Mouse (Mus musculus) MEL (cell line): Measurements from ENCODE around the gene Htr6. TPM values are rescaled to one million over a fixed set of nuclear protein-coding genes. Genes with fewer than 3 reads are reported as not detected.

Source experiments
- DNase-seq: peaks from one replicate; pipeline ENCODE4 v3.0.0; 2011; ENCODE audit warnings: low read depth, low spot score
- H3K27ac ChIP-seq: 2 replicates; pipeline ENCODE4 v1.5.1; 2012; ENCODE audit warnings: low read depth, mild to moderate bottlenecking, control low read depth, low read length, moderate library complexity; ENCODE audit not compliant: control insufficient read depth
- H3K27me3 ChIP-seq, 2 experiments: fragments of 150-350 bp in 1 of 2; sonication (generic) in 1 of 2; 2 replicates each; pipeline ENCODE4 v1.6.1; 2012; ENCODE audit warnings: low read length in 2 of 2, mild to moderate bottlenecking in 2 of 2, improper control_type of control experiment in 1 of 2, moderate library complexity in 1 of 2; ENCODE audit not compliant: insufficient read depth in 2 of 2, control insufficient read depth in 1 of 2
- H3K36me3 ChIP-seq, 2 experiments: 2 replicates each; pipeline ENCODE4 v1.6.1; 2012 to 2014; ENCODE audit warnings: low read length in 2 of 2, improper control_type of control experiment in 1 of 2, inconsistent platforms in 1 of 2, mild to moderate bottlenecking in 1 of 2; ENCODE audit not compliant: insufficient read depth in 2 of 2, control insufficient read depth in 1 of 2
- H3K4me1 ChIP-seq, 2 experiments: fragments of 150-350 bp in 1 of 2; sonication (generic) in 1 of 2; 2 replicates each; pipeline ENCODE4 v1.6.1; 2012; ENCODE audit warnings: low read length in 2 of 2, improper control_type of control experiment in 1 of 2, mild to moderate bottlenecking in 1 of 2; ENCODE audit not compliant: insufficient read depth in 2 of 2, control insufficient read depth in 1 of 2
- H3K4me3 ChIP-seq, 2 experiments: fragments of 150-350 bp in 1 of 2; sonication (generic) in 1 of 2; 2 replicates each; pipeline ENCODE4 v1.5.1; 2012; ENCODE audit warnings: low read depth in 2 of 2, low read length in 2 of 2, mild to moderate bottlenecking in 2 of 2, moderate library complexity in 2 of 2, control low read depth in 1 of 2, improper control_type of control experiment in 1 of 2; ENCODE audit not compliant: control insufficient read depth in 1 of 2, insufficient read depth in 1 of 2
- H3K79me2 ChIP-seq: 2 replicates; pipeline ENCODE4 v1.6.1; 2012; ENCODE audit warnings: mild to moderate bottlenecking, low read length, moderate library complexity; ENCODE audit not compliant: control insufficient read depth, poor library complexity, insufficient read depth
- H3K9ac ChIP-seq: 2 replicates; pipeline ENCODE4 v1.6.1; 2012; ENCODE audit warnings: low read depth, mild to moderate bottlenecking, control low read depth, low read length, moderate library complexity; ENCODE audit not compliant: control insufficient read depth, poor library complexity, severe bottlenecking
- H3K9me3 ChIP-seq: fragments of 150-350 bp; sonication (generic); replicated peaks from 2 replicates; pipeline ENCODE4 v1.6.1; 2012; ENCODE audit warnings: mild to moderate bottlenecking, low read length, improper control_type of control experiment, moderate library complexity; ENCODE audit not compliant: insufficient read depth
- CHD2 ChIP-seq: IDR thresholded peaks from 2 replicates; pipeline ENCODE4 v1.6.1; 2011; ENCODE audit warnings: low read length, improper control_type of control experiment
- CTCF ChIP-seq, 3 experiments: IDR thresholded peaks in 2 of 3; conservative IDR thresholded peaks in 1 of 3; 2 replicates each; pipeline ENCODE4 v1.5.1; 2011 to 2012; ENCODE audit warnings: low read length in 3 of 3, low read depth in 2 of 3, mild to moderate bottlenecking in 2 of 3, improper control_type of control experiment in 1 of 3, inconsistent platforms in 1 of 3, mixed read lengths in 1 of 3, moderate library complexity in 1 of 3; ENCODE audit not compliant: control insufficient read depth in 1 of 3, insufficient read depth in 1 of 3, poor library complexity in 1 of 3, severe bottlenecking in 1 of 3
- E2F4 ChIP-seq: IDR thresholded peaks from 2 replicates; pipeline ENCODE4 v1.6.1; 2011; ENCODE audit warnings: low read depth, low read length, improper control_type of control experiment, borderline replicate concordance
- EP300 ChIP-seq, 2 experiments: IDR thresholded peaks; 2 replicates each; pipeline ENCODE4 v1.6.1; 2011; ENCODE audit warnings: improper control_type of control experiment in 2 of 2, low read length in 2 of 2, low read depth in 1 of 2, mild to moderate bottlenecking in 1 of 2
- ETS1 ChIP-seq: IDR thresholded peaks from 2 replicates; pipeline ENCODE4 v1.6.1; 2012; ENCODE audit warnings: low read depth, mild to moderate bottlenecking, inconsistent platforms, low read length, improper control_type of control experiment, moderate library complexity
- GABPA ChIP-seq: IDR thresholded peaks from 2 replicates; pipeline ENCODE4 v1.6.1; 2012; ENCODE audit warnings: low read depth, mild to moderate bottlenecking, inconsistent platforms, low read length, improper control_type of control experiment, moderate library complexity
- GATA1 ChIP-seq: IDR thresholded peaks from 2 replicates; pipeline ENCODE4 v1.6.1; 2011; ENCODE audit warnings: low read depth, low read length, improper control_type of control experiment
- HCFC1 ChIP-seq: IDR thresholded peaks from 2 replicates; pipeline ENCODE4 v1.6.1; 2012; ENCODE audit warnings: low read depth, mild to moderate bottlenecking, inconsistent platforms, low read length, improper control_type of control experiment, moderate library complexity
- JUND ChIP-seq: IDR thresholded peaks from 2 replicates; pipeline ENCODE4 v1.6.1; 2011; ENCODE audit warnings: low read depth, mild to moderate bottlenecking, improper control_type of control experiment, low read length
- KAT2A ChIP-seq: conservative IDR thresholded peaks from 2 replicates; pipeline ENCODE4 v1.6.1; 2012; ENCODE audit warnings: low read depth, low read length, improper control_type of control experiment, inconsistent platforms
- MAFK ChIP-seq: IDR thresholded peaks from 2 replicates; pipeline ENCODE4 v1.6.1; 2011; ENCODE audit warnings: low read depth, mild to moderate bottlenecking, low read length, improper control_type of control experiment, borderline replicate concordance
- MAX ChIP-seq: IDR thresholded peaks from 2 replicates; pipeline ENCODE4 v1.6.1; 2011; ENCODE audit warnings: low read length, improper control_type of control experiment
- MEF2A ChIP-seq: IDR thresholded peaks from 2 replicates; pipeline ENCODE4 v1.6.1; 2014; ENCODE audit warnings: low read depth, mild to moderate bottlenecking, inconsistent platforms, low read length, improper control_type of control experiment; ENCODE audit not compliant: poor library complexity, insufficient replicate concordance, severe bottlenecking; ENCODE audit errors: extremely low read depth
- MXI1 ChIP-seq: IDR thresholded peaks from 2 replicates; pipeline ENCODE4 v1.6.1; 2011; ENCODE audit warnings: mild to moderate bottlenecking, low read depth, low read length, improper control_type of control experiment
- MYC ChIP-seq: IDR thresholded peaks from 2 replicates; pipeline ENCODE4 v1.6.1; 2011; ENCODE audit warnings: low read depth, mild to moderate bottlenecking, low read length, improper control_type of control experiment, moderate library complexity
- NELFE ChIP-seq: IDR thresholded peaks from 2 replicates; pipeline ENCODE4 v1.6.1; 2011; ENCODE audit warnings: low read depth, low read length, improper control_type of control experiment
- POLR2AphosphoS2 ChIP-seq: IDR thresholded peaks from 2 replicates; pipeline ENCODE4 v1.6.1; 2011; ENCODE audit warnings: low read length, improper control_type of control experiment
- RAD21 ChIP-seq: IDR thresholded peaks from 2 replicates; pipeline ENCODE4 v1.6.1; 2011; ENCODE audit warnings: mild to moderate bottlenecking, low read depth, low read length, improper control_type of control experiment
- SIN3A ChIP-seq: IDR thresholded peaks from 2 replicates; pipeline ENCODE4 v1.6.1; 2012; ENCODE audit warnings: low read length, improper control_type of control experiment, inconsistent platforms
- SMC3 ChIP-seq: IDR thresholded peaks from 2 replicates; pipeline ENCODE4 v1.6.1; 2011; ENCODE audit warnings: low read depth, low read length, improper control_type of control experiment
- TBP ChIP-seq: IDR thresholded peaks from 2 replicates; pipeline ENCODE4 v1.8.0; 2011; ENCODE audit warnings: low read depth, low read length, improper control_type of control experiment
- TCF12 ChIP-seq: IDR thresholded peaks from 2 replicates; pipeline ENCODE4 v1.6.1; 2014; ENCODE audit warnings: low read depth, mild to moderate bottlenecking, inconsistent platforms, low read length, improper control_type of control experiment, moderate library complexity
- UBTF ChIP-seq: IDR thresholded peaks from 2 replicates; pipeline ENCODE4 v1.6.1; 2012; ENCODE audit warnings: low read depth, mild to moderate bottlenecking, inconsistent platforms, low read length, improper control_type of control experiment, moderate library complexity, borderline replicate concordance; ENCODE audit not compliant: insufficient read depth
- USF2 ChIP-seq, 2 experiments: IDR thresholded peaks; 2 replicates each; pipeline ENCODE4 v1.6.1; 2011 to 2012; ENCODE audit warnings: improper control_type of control experiment in 2 of 2, low read length in 2 of 2, borderline replicate concordance in 1 of 2, inconsistent platforms in 1 of 2, low read depth in 1 of 2, mild to moderate bottlenecking in 1 of 2; ENCODE audit not compliant: insufficient read depth in 1 of 2
- ZNF384 ChIP-seq: IDR thresholded peaks from 2 replicates; pipeline ENCODE4 v1.6.1; 2012; ENCODE audit warnings: low read depth, mild to moderate bottlenecking, inconsistent platforms, low read length, improper control_type of control experiment
- polyA plus RNA-seq, 2 experiments: library from polyadenylated mRNA; stranded (reverse) in 1 of 2; unstranded in 1 of 2; fragments of >175 nt in 1 of 2; fragments of >200 nt in 1 of 2; gene quantifications; 2 replicates each; pipeline versions ENCODE4 v1.2.1 to v1.2.4; 2012; ENCODE audit warnings: low replicate concordance in 2 of 2, low read depth in 1 of 2; ENCODE audit not compliant: insufficient read length in 2 of 2, insufficient read depth in 1 of 2, missing spikeins in 1 of 2
- total RNA-seq: library from RNA; depleted of rRNA; stranded (reverse); fragments of 300-350 nt; gene quantifications from 2 replicates; pipeline ENCODE4 v1.2.3, GENCODE M21; 2012

Htr6 gene
- total and polyA plus RNA-seq, 3 experiments, result 0.08 TPM; not detected in 2

- no peak for TF ChIP-seq MXI1
- no peak for TF ChIP-seq E2F4
- no peak for TF ChIP-seq EP300 (IDR thresholded peaks at IDR 0.05; ENCODE audit: low read depth in 1 of 2, low read length in 2 of 2)
- no peak for TF ChIP-seq ETS1
- TF ChIP-seq JUND, result no peak
- TF ChIP-seq RAD21, result no peak
- TF ChIP-seq TCF12, result no peak
- no peak for TF ChIP-seq MYC
- TF ChIP-seq CTCF (IDR thresholded peaks at IDR 0.05 in 2 of 3, conservative IDR thresholded peaks at IDR 0.05 in 1 of 3; ENCODE audit: control insufficient read depth in 1 of 3, insufficient read depth in 1 of 3, low read depth in 2 of 3, low read length in 3 of 3, poor library complexity in 1 of 3, severe bottlenecking in 1 of 3), result no peak
- H3K27me3 ChIP-seq, result no peaks in the 10 kb centered on the region
- no peak overlapping the region for H3K9ac ChIP-seq
- H3K9me3 ChIP-seq, result no peaks in the 10 kb centered on the region
- H3K79me2 ChIP-seq, result no peaks in the 10 kb centered on the region
- no peaks in the 10 kb centered on the region for H3K36me3 ChIP-seq
- no peak overlapping the region for H3K4me3 ChIP-seq
- H3K27ac ChIP-seq, result no peak overlapping the region
- DNase-seq, result no peak
- no peaks in the 10 kb centered on the region for H3K4me1 ChIP-seq
Observed at GRCm38 (mm10) chr4:139074060-139074459, 1.3 kb downstream of the Htr6 start.

DNA sequence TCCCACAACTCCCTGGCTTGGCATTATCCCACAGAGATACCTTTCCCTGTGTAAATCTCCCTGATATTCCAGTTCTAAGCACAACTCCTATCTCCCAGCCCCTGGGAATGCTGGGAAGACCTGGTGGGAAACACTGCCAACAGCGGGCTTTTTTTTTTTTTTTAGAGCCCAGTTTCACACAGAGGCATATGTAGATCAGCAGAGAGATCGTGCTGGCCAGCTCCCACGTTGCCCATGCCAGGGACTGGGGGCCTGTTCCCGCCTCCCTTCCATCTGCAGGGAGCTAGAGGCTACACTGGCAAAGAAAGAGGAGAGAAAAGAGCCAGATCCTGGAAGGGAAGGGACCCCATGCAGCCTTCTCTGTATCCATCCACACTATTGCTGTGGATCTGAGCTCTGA is 7.1 kb downstream of the Htr6 start:
- TF ChIP-seq SMC3, result no peak
- 0 out of 2 replicates have a peak, but pooled peaks have one; percentile 8 for TF ChIP-seq ZNF384
- no peaks in the 10 kb centered on the region for H3K27me3 ChIP-seq

DNA sequence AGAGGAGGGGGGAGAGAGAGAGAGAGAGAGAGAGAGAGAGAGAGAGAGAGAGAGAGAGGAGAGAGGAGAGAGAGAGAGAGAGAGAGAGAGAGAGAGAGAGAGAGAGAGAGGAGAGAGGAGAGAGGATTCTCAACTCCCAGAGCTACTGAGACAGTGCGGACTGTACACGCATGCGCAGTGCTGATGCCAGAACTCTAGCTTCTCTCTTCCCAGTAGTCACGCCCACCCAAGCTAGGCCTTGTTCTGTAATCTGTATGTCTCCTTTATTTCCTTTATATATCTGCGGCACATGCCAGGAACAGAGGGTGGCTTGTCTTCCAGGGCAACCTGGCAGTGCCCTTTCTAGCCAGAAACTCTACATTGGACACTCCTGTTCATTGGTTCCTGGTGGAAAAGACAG is 10.5 kb downstream of the Htr6 start:
- Histone ChIP-seq H3K27ac (no peak overlapping the region), H3K79me2 (no peaks in the 10 kb centered on the region), H3K4me1 (no peaks in the 10 kb centered on the region), H3K9ac (no peak overlapping the region), H3K36me3 (no peaks in the 10 kb centered on the region), H3K27me3 (no peaks in the 10 kb centered on the region), H3K9me3 (no peaks in the 10 kb centered on the region), H3K4me3 (no peak overlapping the region)
- DNase-seq, result no peak
- TF ChIP-seq TBP, result no peak
- no peak for TF ChIP-seq GATA1
- TF ChIP-seq USF2 (IDR thresholded peaks at IDR 0.05; ENCODE audit: borderline replicate concordance in 1 of 2, insufficient read depth in 1 of 2, low read depth in 1 of 2, low read length in 2 of 2), result no peak
- no peak for TF ChIP-seq KAT2A
- no peak for TF ChIP-seq NELFE
- TF ChIP-seq E2F4, result no peak
- no peak for TF ChIP-seq RAD21
- TF ChIP-seq CHD2, result no peak
- TF ChIP-seq EP300 (IDR thresholded peaks at IDR 0.05; ENCODE audit: low read depth in 1 of 2, low read length in 2 of 2), result no peak
- TF ChIP-seq HCFC1, result no peak
- TF ChIP-seq SIN3A, result no peak
- no peak for TF ChIP-seq JUND
- no peak for TF ChIP-seq POLR2AphosphoS2
- TF ChIP-seq ZNF384, result no peak
- no peak for TF ChIP-seq MEF2A
- TF ChIP-seq MAX, result no peak
- no peak for TF ChIP-seq GABPA
- TF ChIP-seq UBTF, result no peak
- TF ChIP-seq MAFK, result no peak

More for the DNA sequence above, 7.1 kb downstream of the Htr6 start:
- Histone ChIP-seq H3K4me1 (no peaks in the 10 kb centered on the region), H3K79me2 (no peaks in the 10 kb centered on the region), H3K27ac (no peak overlapping the region), H3K9me3 (no peaks in the 10 kb centered on the region), H3K36me3 (no peaks in the 10 kb centered on the region), H3K4me3 (no peak overlapping the region), H3K9ac (no peak overlapping the region)
- DNase-seq, result no peak
